Mouse (Mus musculus) thymus, adult 2 months (tissue): ENCODE data around the gene Zfp523. TPM values are rescaled to one million over a fixed set of nuclear protein-coding genes. Genes with fewer than 3 reads are reported as not detected.
A peak's percentile ranks its signal among the peaks of the same experiment; 100 is the strongest.

ENCODE experiments used
- DNase-seq: peaks from one replicate; pipeline ENCODE4 v3.0.0; 2021
- H3K27ac ChIP-seq: fragments of 200-500 bp; 2 replicates; pipeline ENCODE4 v1.5.1; 2012; ENCODE audit warnings: low read length, control low read depth; ENCODE audit not compliant: control insufficient read depth, insufficient read depth
- H3K27me3 ChIP-seq: fragments of 200-500 bp; 2 replicates; pipeline ENCODE4 v1.6.1; 2012; ENCODE audit warnings: mild to moderate bottlenecking, low read length, moderate library complexity, mixed read lengths; ENCODE audit not compliant: control insufficient read depth, insufficient read depth
- H3K36me3 ChIP-seq: fragments of 200-500 bp; 2 replicates; pipeline ENCODE4 v1.6.1; 2012; ENCODE audit warnings: mild to moderate bottlenecking, low read length, moderate library complexity; ENCODE audit not compliant: control insufficient read depth, insufficient read depth
- H3K4me1 ChIP-seq: fragments of 200-500 bp; replicated peaks from 2 replicates; pipeline ENCODE4 v1.6.1; 2012; ENCODE audit warnings: low read length; ENCODE audit not compliant: control insufficient read depth, insufficient read depth
- H3K4me3 ChIP-seq: fragments of 200-500 bp; 2 replicates; pipeline ENCODE4 v1.5.1; 2012; ENCODE audit warnings: mild to moderate bottlenecking, low read length, control low read depth, moderate library complexity; ENCODE audit not compliant: control insufficient read depth, insufficient read depth
- CTCF ChIP-seq: fragments of 200-500 bp; IDR thresholded peaks from 2 replicates; pipeline ENCODE4 v1.5.1; 2012; ENCODE audit warnings: mild to moderate bottlenecking, control low read depth, low read length, moderate library complexity, borderline replicate concordance; ENCODE audit not compliant: control insufficient read depth, poor library complexity, insufficient read depth; ENCODE audit errors: extremely low read depth
- POLR2A ChIP-seq: fragments of 200-500 bp; IDR thresholded peaks from 2 replicates; pipeline ENCODE4 v1.6.1; 2012; ENCODE audit warnings: mild to moderate bottlenecking, low read length, control low read depth, moderate library complexity; ENCODE audit not compliant: control insufficient read depth, poor library complexity, insufficient read depth; ENCODE audit errors: extremely low read depth
- WGBS: fragments of 180-500 bp; shearing (Covaris S2); methylation state at CpG from one replicate; pipeline ENCODE4 v1.1.7; 2018; 5-methylcytosine and 5-hydroxymethylcytosine counted together
- polyA plus RNA-seq: library from polyadenylated mRNA; depleted of rRNA; stranded (reverse); fragments of >200 nt; gene quantifications from 2 replicates; pipeline ENCODE4 v1.2.3, GENCODE M21; 2012

The Zfp523 gene
- polyA plus RNA-seq, 1 experiment, result 55.7 TPM

GRCm38 (mm10) chr17:28142700-28143610 lies 34.0 kb upstream of the Zfp523 start:
- H3K4me3 ChIP-seq, result peak overlapping the region; percentile 43; the same call in 1 of the 2 replicates
- 6% methylated on average over 33 of the region's 33 CpGs for WGBS
- peaks cover 22% of the 10 kb centered on the region for H3K27me3 ChIP-seq
- DNase-seq, result no peak
- no peaks in the 10 kb centered on the region for H3K36me3 ChIP-seq
- H3K27ac ChIP-seq, result no peak overlapping the region
- H3K4me1 ChIP-seq, result peaks cover 8% of the 10 kb centered on the region; the same call in 1 of the 2 replicates
- TF ChIP-seq POLR2A (no peak), CTCF (no peak)

GRCm38 (mm10) chr17:28143751-28144150 lies 33.2 kb upstream of the Zfp523 start:
- DNase-seq, result peak; percentile 33
- Histone ChIP-seq H3K4me1 (peaks cover 8% of the 10 kb centered on the region; the same call in 1 of the 2 replicates), H3K27me3 (peaks cover 22% of the 10 kb centered on the region), H3K4me3 (no peak overlapping the region), H3K36me3 (no peaks in the 10 kb centered on the region), H3K27ac (no peak overlapping the region)
- WGBS, result under 1% methylated on average over 9 of the region's 9 CpGs
- TF ChIP-seq CTCF (no peak), POLR2A (no peak)

GRCm38 (mm10) chr17:28144241-28144640 lies 32.7 kb upstream of the Zfp523 start:
- Histone ChIP-seq H3K36me3 (no peaks in the 10 kb centered on the region), H3K4me1 (peaks cover 8% of the 10 kb centered on the region; the same call in 1 of the 2 replicates), H3K4me3 (no peak overlapping the region), H3K27me3 (peaks cover 22% of the 10 kb centered on the region), H3K27ac (no peak overlapping the region)
- no peak for DNase-seq
- TF ChIP-seq CTCF (no peak), POLR2A (no peak)
- 42% methylated on average over 6 of the region's 6 CpGs for WGBS

- WGBS, result 95% methylated on average over 3 of the region's 3 CpGs
- peaks cover 6% of the 10 kb centered on the region; the same call in 1 of the 2 replicates for H3K27me3 ChIP-seq
- TF ChIP-seq POLR2A, result no peak
- TF ChIP-seq CTCF, result no peak
Observed at GRCm38 (mm10) chr17:28148288-28148687, 28.6 kb upstream of the Zfp523 start.

GRCm38 (mm10) chr17:28149734-28150133 lies 27.2 kb upstream of the Zfp523 start:
- no peaks in the 10 kb centered on the region; the same call in 1 of the 2 replicates for H3K27me3 ChIP-seq
- no peak overlapping the region for H3K27ac ChIP-seq
- H3K4me1 ChIP-seq, result no peaks in the 10 kb centered on the region
- TF ChIP-seq POLR2A (no peak), CTCF (no peak)
- DNase-seq, result no peak
- WGBS, result 95% methylated on average over 8 of the region's 8 CpGs
- no peaks in the 10 kb centered on the region for H3K36me3 ChIP-seq
- no peak overlapping the region for H3K4me3 ChIP-seq

More at GRCm38 (mm10) chr17:28148288-28148687, 28.6 kb upstream of the Zfp523 start:
- H3K27ac ChIP-seq, result no peak overlapping the region
- no peak overlapping the region for H3K4me3 ChIP-seq
- H3K4me1 ChIP-seq, result peaks cover 2% of the 10 kb centered on the region; the same call in 1 of the 2 replicates
- DNase-seq, result no peak
- no peaks in the 10 kb centered on the region for H3K36me3 ChIP-seq

- no peaks in the 10 kb centered on the region for H3K27me3 ChIP-seq
- H3K4me1 ChIP-seq, result no peaks in the 10 kb centered on the region
- WGBS, result 94% methylated on average over 12 of the region's 12 CpGs
- DNase-seq, result no peak
- no peak overlapping the region for H3K4me3 ChIP-seq
- H3K36me3 ChIP-seq, result no peaks in the 10 kb centered on the region
- TF ChIP-seq CTCF, result no peak
- TF ChIP-seq POLR2A, result no peak
- no peak overlapping the region for H3K27ac ChIP-seq
Observed at GRCm38 (mm10) chr17:28150456-28150855, 26.5 kb upstream of the Zfp523 start.
